Mouse (Mus musculus) heart, embryonic 10.5 days (tissue): ENCODE measurements around the gene Insyn1. TPM values are rescaled to one million over a fixed set of nuclear protein-coding genes. Genes with fewer than 3 reads are reported as not detected.
A peak's percentile ranks its signal among the peaks of the same experiment; 100 is the strongest.

ENCODE experiments used
- DNase-seq: peaks from one replicate; pipeline ENCODE4 v3.0.0-alpha.2; 2017; ENCODE audit warnings: low spot score
- H3K27ac ChIP-seq: fragments of 300-500 bp; sonication (generic); 2 replicates; pipeline ENCODE4 v1.5.1; 2016; ENCODE audit warnings: mild to moderate bottlenecking
- H3K27me3 ChIP-seq: fragments of 300-500 bp; sonication (generic); 2 replicates; pipeline ENCODE4 v1.6.1; 2016; ENCODE audit warnings: mild to moderate bottlenecking; ENCODE audit not compliant: poor library complexity, insufficient read depth, severe bottlenecking
- H3K36me3 ChIP-seq: fragments of 300-500 bp; sonication (generic); 2 replicates; pipeline ENCODE4 v1.6.1; 2016; ENCODE audit warnings: mild to moderate bottlenecking, moderate library complexity
- H3K4me1 ChIP-seq: fragments of 300-500 bp; sonication (generic); 2 replicates; pipeline ENCODE4 v1.6.1; 2016; ENCODE audit warnings: mild to moderate bottlenecking
- H3K4me3 ChIP-seq: fragments of 300-500 bp; sonication (generic); 2 replicates; pipeline ENCODE4 v1.5.1; 2016; ENCODE audit warnings: mild to moderate bottlenecking, moderate library complexity
- H3K9me3 ChIP-seq: fragments of 300-500 bp; sonication (generic); 2 replicates; pipeline ENCODE4 v1.6.1; 2016; ENCODE audit warnings: mild to moderate bottlenecking, moderate library complexity
- WGBS: fragments of 180-500 bp; shearing (Covaris S2); methylation state at CpG from one replicate; pipeline ENCODE4 v1.1.7; 2016; 5-methylcytosine and 5-hydroxymethylcytosine counted together
- polyA plus RNA-seq: library from polyadenylated mRNA; unstranded; fragments of >200 nt; fragmentation: Nextera tagmentation; extraction: Ambion mirVana; gene quantifications from 2 replicates; pipeline ENCODE4 v1.2.1, GENCODE M21; 2016

Gene Insyn1
- polyA plus RNA-seq, 1 experiment from 2014 or later: 1.3 TPM

- peaks cover 22% of the 10 kb centered on the region; the same call in 1 of the 2 replicates for H3K27me3 ChIP-seq
- no peak for DNase-seq
- H3K4me1 ChIP-seq: peaks cover 7% of the 10 kb centered on the region; the same call in 1 of the 2 replicates
- 40% methylated on average over 3 of the region's 3 CpGs for WGBS
- H3K36me3 ChIP-seq: no peaks in the 10 kb centered on the region
- no peak overlapping the region for H3K4me3 ChIP-seq
- no peaks in the 10 kb centered on the region for H3K9me3 ChIP-seq
- no peak overlapping the region for H3K27ac ChIP-seq
Observed at GRCm38 (mm10) chr9:58454886-58455285, 33.5 kb upstream of the Insyn1 start.

- WGBS: 27% methylated on average over 13 of the region's 13 CpGs
- DNase-seq: no peak
- Histone ChIP-seq H3K27me3 (peaks cover 22% of the 10 kb centered on the region; the same call in 1 of the 2 replicates), H3K36me3 (no peaks in the 10 kb centered on the region), H3K4me3 (no peak overlapping the region), H3K27ac (no peak overlapping the region), H3K9me3 (no peaks in the 10 kb centered on the region), H3K4me1 (peaks cover 7% of the 10 kb centered on the region; the same call in 1 of the 2 replicates)
Observed at GRCm38 (mm10) chr9:58455798-58456197, 32.6 kb upstream of the Insyn1 start.

- no peak for DNase-seq
- Histone ChIP-seq H3K9me3 (no peaks in the 10 kb centered on the region), H3K36me3 (no peaks in the 10 kb centered on the region), H3K4me1 (peaks cover 7% of the 10 kb centered on the region; the same call in 1 of the 2 replicates), H3K27me3 (peaks cover 16% of the 10 kb centered on the region; the same call in 1 of the 2 replicates), H3K4me3 (no peak overlapping the region), H3K27ac (no peak overlapping the region)
- 57% methylated on average over 7 of the region's 7 CpGs for WGBS
Observed at GRCm38 (mm10) chr9:58457481-58457955, 30.9 kb upstream of the Insyn1 start.

- Histone ChIP-seq H3K9me3 (no peaks in the 10 kb centered on the region), H3K27ac (no peak overlapping the region), H3K4me3 (no peak overlapping the region), H3K27me3 (peaks cover 16% of the 10 kb centered on the region; the same call in 1 of the 2 replicates), H3K4me1 (peaks cover 7% of the 10 kb centered on the region; the same call in 1 of the 2 replicates), H3K36me3 (no peaks in the 10 kb centered on the region)
- no peak for DNase-seq
- WGBS: 63% methylated on average over 3 of the region's 3 CpGs
Observed at GRCm38 (mm10) chr9:58458341-58458740, 30.1 kb upstream of the Insyn1 start.

- no peaks in the 10 kb centered on the region for H3K36me3 ChIP-seq
- no peaks in the 10 kb centered on the region for H3K9me3 ChIP-seq
- H3K4me1 ChIP-seq: peaks cover 7% of the 10 kb centered on the region; the same call in 1 of the 2 replicates
- no peak overlapping the region for H3K4me3 ChIP-seq
- no peak for DNase-seq
- H3K27ac ChIP-seq: no peak overlapping the region
- WGBS: 80% methylated on average over 6 of the region's 6 CpGs
- H3K27me3 ChIP-seq: peaks cover 16% of the 10 kb centered on the region; the same call in 1 of the 2 replicates
Observed at GRCm38 (mm10) chr9:58458856-58459553, 29.4 kb upstream of the Insyn1 start.

- Histone ChIP-seq H3K27ac (no peak overlapping the region), H3K27me3 (peaks cover 6% of the 10 kb centered on the region; the same call in 1 of the 2 replicates), H3K4me3 (no peak overlapping the region), H3K9me3 (no peaks in the 10 kb centered on the region), H3K4me1 (no peaks in the 10 kb centered on the region; the same call in 1 of the 2 replicates), H3K36me3 (no peaks in the 10 kb centered on the region)
- DNase-seq: no peak
- WGBS: 69% methylated on average over 5 of the region's 5 CpGs
Observed at GRCm38 (mm10) chr9:58467345-58468025, 20.9 kb upstream of the Insyn1 start.

GRCm38 (mm10) chr9:58470466-58470865 lies 17.9 kb upstream of the Insyn1 start:
- no peak for DNase-seq
- Histone ChIP-seq H3K4me1 (no peaks in the 10 kb centered on the region; the same call in 1 of the 2 replicates), H3K4me3 (no peak overlapping the region), H3K36me3 (no peaks in the 10 kb centered on the region), H3K9me3 (no peaks in the 10 kb centered on the region), H3K27me3 (peaks cover 15% of the 10 kb centered on the region), H3K27ac (no peak overlapping the region)
- WGBS: 62% methylated on average over 6 of the region's 6 CpGs

GRCm38 (mm10) chr9:58473211-58473815 lies 15.1 kb upstream of the Insyn1 start:
- Histone ChIP-seq H3K4me1 (no peaks in the 10 kb centered on the region; the same call in 1 of the 2 replicates), H3K27ac (no peak overlapping the region), H3K4me3 (no peak overlapping the region), H3K36me3 (no peaks in the 10 kb centered on the region), H3K27me3 (peaks cover 22% of the 10 kb centered on the region), H3K9me3 (no peaks in the 10 kb centered on the region)
- 69% methylated on average over 8 of the region's 8 CpGs for WGBS
- no peak for DNase-seq

- Histone ChIP-seq H3K27ac (no peak overlapping the region), H3K9me3 (no peaks in the 10 kb centered on the region), H3K4me3 (no peak overlapping the region), H3K4me1 (peaks cover 34% of the 10 kb centered on the region), H3K27me3 (peaks cover 95% of the 10 kb centered on the region), H3K36me3 (no peaks in the 10 kb centered on the region)
- WGBS: 12% methylated on average over 3 of the region's 3 CpGs
- no peak for DNase-seq
Observed at GRCm38 (mm10) chr9:58487076-58487475, 1.3 kb upstream of the Insyn1 start.

GRCm38 (mm10) chr9:58489133-58489864 lies 896 bp downstream of the Insyn1 start:
- Histone ChIP-seq H3K27ac (peak overlapping the region; percentile 89), H3K9me3 (no peaks in the 10 kb centered on the region), H3K27me3 (peaks cover 91% of the 10 kb centered on the region), H3K4me1 (peaks cover 34% of the 10 kb centered on the region), H3K4me3 (peak overlapping the region; percentile 80), H3K36me3 (no peaks in the 10 kb centered on the region)
- DNase-seq: no peak
- WGBS: under 1% methylated on average over 13 of the region's 13 CpGs

GRCm38 (mm10) chr9:58489865-58490165 lies 1.4 kb downstream of the Insyn1 start:
- Histone ChIP-seq H3K9me3 (no peaks in the 10 kb centered on the region), H3K4me3 (peak overlapping the region; percentile 80), H3K36me3 (no peaks in the 10 kb centered on the region), H3K27ac (peak overlapping the region; percentile 42; the same call in 1 of the 2 replicates), H3K4me1 (peaks cover 34% of the 10 kb centered on the region), H3K27me3 (peaks cover 88% of the 10 kb centered on the region)
- no peak for DNase-seq
- WGBS: 12% methylated on average over 7 of the region's 7 CpGs

- H3K4me3 ChIP-seq: 0 out of 2 replicates have a peak overlapping the region, but pooled peaks have one; percentile 80
- peaks cover 88% of the 10 kb centered on the region for H3K27me3 ChIP-seq
- H3K9me3 ChIP-seq: no peaks in the 10 kb centered on the region
- DNase-seq: no peak
- WGBS: 55% methylated on average over 2 of the region's 2 CpGs
- no peak overlapping the region for H3K27ac ChIP-seq
- no peaks in the 10 kb centered on the region for H3K36me3 ChIP-seq
- peaks cover 34% of the 10 kb centered on the region for H3K4me1 ChIP-seq
Observed at GRCm38 (mm10) chr9:58490391-58490790, 2.0 kb downstream of the Insyn1 start.
